Mouse (Mus musculus) spleen, adult 2 months (tissue): Measurements from ENCODE around the gene Dnah11. TPM values are rescaled to one million over a fixed set of nuclear protein-coding genes. Genes with fewer than 3 reads are reported as not detected.
A peak's percentile ranks its signal among the peaks of the same experiment; 100 is the strongest.

Experiments used
- DNase-seq, 2 experiments: peaks; one replicate each; pipeline versions ENCODE4 v3.0.0 to v3.0.0-alpha.2; 2012 to 2021; ENCODE audit warnings: low spot score in 2 of 2, low read depth in 1 of 2
- H3K27ac ChIP-seq: fragments of 200-500 bp; 2 replicates; pipeline ENCODE4 v1.5.1; 2012; ENCODE audit warnings: low read length, inconsistent platforms; ENCODE audit not compliant: insufficient read depth
- H3K27me3 ChIP-seq: fragments of 200-500 bp; 2 replicates; pipeline ENCODE4 v1.6.1; 2012; ENCODE audit warnings: mild to moderate bottlenecking, moderate library complexity, low read length, inconsistent platforms; ENCODE audit not compliant: control insufficient read depth, insufficient read depth
- H3K36me3 ChIP-seq: fragments of 200-500 bp; 2 replicates; pipeline ENCODE4 v1.6.1; 2012; ENCODE audit warnings: mild to moderate bottlenecking, low read length, inconsistent platforms; ENCODE audit not compliant: control insufficient read depth, insufficient read depth
- H3K4me1 ChIP-seq: fragments of 200-500 bp; 2 replicates; pipeline ENCODE4 v1.6.1; 2011; ENCODE audit warnings: inconsistent platforms; ENCODE audit not compliant: control insufficient read depth, insufficient read depth, insufficient read length
- H3K4me3 ChIP-seq: fragments of 200-500 bp; 2 replicates; pipeline ENCODE4 v1.5.1; 2011; ENCODE audit warnings: mild to moderate bottlenecking, inconsistent platforms; ENCODE audit not compliant: insufficient read depth, insufficient read length; ENCODE audit errors: extremely low read depth
- CTCF ChIP-seq: fragments of 200-500 bp; IDR thresholded peaks from 2 replicates; pipeline ENCODE4 v1.5.1; 2011; ENCODE audit warnings: mild to moderate bottlenecking, inconsistent platforms; ENCODE audit not compliant: insufficient read depth, insufficient read length, insufficient replicate concordance; ENCODE audit errors: extremely low read depth
- POLR2A ChIP-seq: fragments of 200-500 bp; IDR thresholded peaks from 2 replicates; pipeline ENCODE4 v1.6.1; 2011; ENCODE audit warnings: low read depth, low read length, inconsistent platforms
- WGBS: fragments of 180-500 bp; shearing (Covaris S2); methylation state at CpG from one replicate; pipeline ENCODE4 v1.1.7; 2018; 5-methylcytosine and 5-hydroxymethylcytosine counted together
- polyA plus RNA-seq: library from polyadenylated mRNA; depleted of rRNA; stranded (reverse); fragments of >200 nt; gene quantifications from 2 replicates; pipeline ENCODE4 v1.2.3, GENCODE M21; 2012

Gene Dnah11
- polyA plus RNA-seq, 1 experiment: 0.01 TPM

- Histone ChIP-seq H3K4me3 (peak overlapping the region; percentile 76), H3K36me3 (no peaks in the 10 kb centered on the region), H3K27ac (no peak overlapping the region)
These were observed 355.4 kb downstream of the Dnah11 start for GRCm38 (mm10) chr12:117843302-117844074.

GRCm38 (mm10) chr12:117842676-117843075, 356.2 kb downstream of the Dnah11 start:
- Histone ChIP-seq H3K4me3 (no peak overlapping the region), H3K27me3 (no peaks in the 10 kb centered on the region), H3K36me3 (no peaks in the 10 kb centered on the region), H3K27ac (no peak overlapping the region), H3K4me1 (no peaks in the 10 kb centered on the region)
- no peak for DNase-seq
- TF ChIP-seq POLR2A (no peak), CTCF (no peak)
- 78% methylated on average over 1 of the region's 1 CpGs for WGBS

More at GRCm38 (mm10) chr12:117843302-117844074, 355.4 kb downstream of the Dnah11 start:
- Histone ChIP-seq H3K27me3 (no peaks in the 10 kb centered on the region), H3K4me1 (no peaks in the 10 kb centered on the region)
- DNase-seq: peak; percentile 41
- under 1% methylated on average over 75 of the region's 75 CpGs for WGBS
- TF ChIP-seq CTCF: no peak
- TF ChIP-seq POLR2A: no peak

GRCm38 (mm10) chr12:117840705-117841104, 358.1 kb downstream of the Dnah11 start:
- no peaks in the 10 kb centered on the region for H3K36me3 ChIP-seq
- DNase-seq: no peak
- H3K4me3 ChIP-seq: no peak overlapping the region
- H3K27me3 ChIP-seq: no peaks in the 10 kb centered on the region
- no peak overlapping the region for H3K27ac ChIP-seq
- H3K4me1 ChIP-seq: no peaks in the 10 kb centered on the region
- TF ChIP-seq POLR2A (no peak), CTCF (no peak)
- WGBS: 78% methylated on average over 1 of the region's 1 CpGs

GRCm38 (mm10) chr12:117837376-117837775, 361.5 kb downstream of the Dnah11 start:
- WGBS: 84% methylated on average over 4 of the region's 4 CpGs
- no peak overlapping the region for H3K4me3 ChIP-seq
- DNase-seq: no peak
- no peaks in the 10 kb centered on the region for H3K4me1 ChIP-seq
- no peak overlapping the region for H3K27ac ChIP-seq
- no peaks in the 10 kb centered on the region for H3K36me3 ChIP-seq
- no peaks in the 10 kb centered on the region for H3K27me3 ChIP-seq
- TF ChIP-seq CTCF (no peak), POLR2A (no peak)

- 84% methylated on average over 10 of the region's 10 CpGs for WGBS
- TF ChIP-seq POLR2A: no peak
- no peak for TF ChIP-seq CTCF
- H3K36me3 ChIP-seq: no peaks in the 10 kb centered on the region
- H3K4me1 ChIP-seq: peaks cover 2% of the 10 kb centered on the region; the same call in 1 of the 2 replicates
- DNase-seq: no peak
- H3K27ac ChIP-seq: no peak overlapping the region
- H3K4me3 ChIP-seq: no peak overlapping the region
- no peaks in the 10 kb centered on the region for H3K27me3 ChIP-seq
These were observed 363.5 kb downstream of the Dnah11 start for GRCm38 (mm10) chr12:117835371-117835770.

GRCm38 (mm10) chr12:117834652-117835051, 364.2 kb downstream of the Dnah11 start:
- 87% methylated on average over 2 of the region's 2 CpGs for WGBS
- Histone ChIP-seq H3K4me1 (peaks cover 2% of the 10 kb centered on the region; the same call in 1 of the 2 replicates), H3K27me3 (no peaks in the 10 kb centered on the region), H3K27ac (no peak overlapping the region), H3K36me3 (no peaks in the 10 kb centered on the region), H3K4me3 (no peak overlapping the region)
- TF ChIP-seq CTCF: no peak
- TF ChIP-seq POLR2A: no peak
- DNase-seq: no peak

GRCm38 (mm10) chr12:117832190-117832589, 366.7 kb downstream of the Dnah11 start:
- Histone ChIP-seq H3K27me3 (no peaks in the 10 kb centered on the region), H3K27ac (no peak overlapping the region), H3K36me3 (no peaks in the 10 kb centered on the region), H3K4me3 (no peak overlapping the region), H3K4me1 (peaks cover 2% of the 10 kb centered on the region; the same call in 1 of the 2 replicates)
- TF ChIP-seq POLR2A: no peak
- TF ChIP-seq CTCF: no peak
- 80% methylated on average over 5 of the region's 5 CpGs for WGBS
- DNase-seq: no peak
